Mouse (Mus musculus) inflammation-experienced regulatory T-cells, adult 6 months (primary cell): ENCODE data around the gene Pla2g6. TPM values are rescaled to one million over a fixed set of nuclear protein-coding genes. Genes with fewer than 3 reads are reported as not detected.

ENCODE experiments used
- ATAC-seq: one replicate; pipeline ENCODE4 v1.8.0; 2017
- polyA plus RNA-seq, 3 experiments: library from polyadenylated mRNA; unstranded; fragments of 100-300 nt; shearing (Covaris generic); gene quantifications; one replicate each; pipeline ENCODE4 v1.2.1; 2017

Gene Pla2g6
- polyA plus RNA-seq: 10 to 100 TPM; 12.5 to 18.4 (median 15.1) TPM

GRCm38 (mm10) chr15:79328058-79328938 lies at the start of gene Pla2g6:
Pla2g6 (minus strand) TSS chr15:79328390.
- ATAC-seq: peak; percentile 82

- no peak for ATAC-seq
Measured at GRCm38 (mm10) chr15:79377681-79378080, 49.5 kb upstream of the Pla2g6 start.

GRCm38 (mm10) chr15:79374760-79375159 lies 46.6 kb upstream of the Pla2g6 start:
- no peak for ATAC-seq

- ATAC-seq: no peak
Measured at GRCm38 (mm10) chr15:79370281-79370843, 42.2 kb upstream of the Pla2g6 start.

GRCm38 (mm10) chr15:79369452-79370280 lies 41.5 kb upstream of the Pla2g6 start:
- no peak for ATAC-seq

- no peak for ATAC-seq
Measured at GRCm38 (mm10) chr15:79368861-79369440, 40.8 kb upstream of the Pla2g6 start.

GRCm38 (mm10) chr15:79368313-79368811 lies 40.2 kb upstream of the Pla2g6 start:
- ATAC-seq: no peak

- no peak for ATAC-seq
Measured at GRCm38 (mm10) chr15:79366402-79366801, 38.2 kb upstream of the Pla2g6 start.

- no peak for ATAC-seq
Measured at GRCm38 (mm10) chr15:79365068-79365467, 36.9 kb upstream of the Pla2g6 start.

GRCm38 (mm10) chr15:79364120-79364519 lies 35.9 kb upstream of the Pla2g6 start:
- ATAC-seq: no peak

GRCm38 (mm10) chr15:79361023-79361422 lies 32.8 kb upstream of the Pla2g6 start:
- ATAC-seq: no peak

GRCm38 (mm10) chr15:79360371-79360770 lies 32.2 kb upstream of the Pla2g6 start:
- ATAC-seq: no peak

GRCm38 (mm10) chr15:79359954-79360353 lies 31.8 kb upstream of the Pla2g6 start:
- ATAC-seq: no peak

- no peak for ATAC-seq
Measured at GRCm38 (mm10) chr15:79357974-79358690, 29.9 kb upstream of the Pla2g6 start.

- peak; percentile 79 for ATAC-seq
Measured at GRCm38 (mm10) chr15:79357036-79357911, 29.1 kb upstream of the Pla2g6 start.

- ATAC-seq: no peak
Measured at GRCm38 (mm10) chr15:79356481-79356880, 28.3 kb upstream of the Pla2g6 start.

GRCm38 (mm10) chr15:79354619-79355018 lies 26.4 kb upstream of the Pla2g6 start:
- ATAC-seq: no peak

- ATAC-seq: no peak
Measured at GRCm38 (mm10) chr15:79353690-79354305, 25.6 kb upstream of the Pla2g6 start.

GRCm38 (mm10) chr15:79352479-79352878 lies 24.3 kb upstream of the Pla2g6 start:
- ATAC-seq: no peak

GRCm38 (mm10) chr15:79351331-79351767 lies 23.2 kb upstream of the Pla2g6 start:
- no peak for ATAC-seq
